ENCODE assay signal across 9 mouse cellular contexts in the genomic region with DNA sequence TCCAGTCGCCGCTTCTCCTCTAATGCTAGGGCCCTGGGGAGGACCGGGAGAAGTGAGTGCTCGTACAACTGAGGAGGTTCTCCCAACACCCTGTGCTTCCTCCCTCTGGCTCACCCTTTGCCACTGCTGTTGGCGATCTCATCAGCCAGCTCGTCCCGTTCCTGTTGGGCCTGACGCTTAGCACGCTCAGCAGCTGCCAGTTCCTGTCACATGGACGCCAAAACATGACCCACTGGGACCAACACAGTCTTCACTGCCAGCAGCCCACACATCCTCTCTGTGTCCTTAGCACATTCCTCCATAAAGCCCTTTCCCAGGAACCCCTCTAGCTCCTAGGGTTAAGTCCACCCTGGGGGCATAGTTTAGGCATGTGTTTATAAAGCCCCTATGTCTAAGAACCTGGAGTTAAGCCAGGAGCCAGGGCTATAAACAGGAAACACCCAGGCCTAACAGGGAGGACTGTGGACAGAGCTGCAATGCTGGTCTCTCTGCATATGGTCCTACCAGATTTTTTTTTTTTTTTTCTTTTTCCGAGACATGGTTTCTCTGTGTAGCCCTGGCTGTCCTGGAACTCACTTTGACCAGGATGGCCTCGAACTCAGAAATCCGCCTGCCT. TPM values are rescaled to one million over a fixed set of nuclear protein-coding genes. Genes with fewer than 3 reads are reported as not detected.
DNase-seq lines count a peak whose midpoint lies in the region; ATAC-seq and TF ChIP-seq lines count a peak whose summit lies in the region.
"Had no signal": no experiment of that assay in that cellular context is flagged by ENCODE, and none has a peak within 500 bp of the region (broad histone marks: within the 10 kb centered on the region; RNA-seq: fewer than 3 reads in every experiment).

No protein-coding gene starts in this region.

- H3K27ac ChIP-seq in hindbrain, postnatal 0 days: no peak overlapping the region
- no peak overlapping the region for H3K27ac ChIP-seq in hindbrain, embryonic 16.5 days (ENCODE audit: low read depth, low read length)
- peak overlapping the region; percentile 30; the same call in 1 of the 2 replicates for H3K27ac ChIP-seq in heart, embryonic 16.5 days (ENCODE audit: low read length)
- H3K27ac ChIP-seq in lung, embryonic 16.5 days (ENCODE audit: low read length): peak overlapping the region; percentile 83
- no peak overlapping the region for H3K27ac ChIP-seq in hindbrain, embryonic 12.5 days

- no peak overlapping the region for H3K4me3 ChIP-seq in hindbrain, postnatal 0 days (ENCODE audit: low read length)
- no peak overlapping the region for H3K4me3 ChIP-seq in hindbrain, embryonic 16.5 days (ENCODE audit: low read length)
- H3K4me3 ChIP-seq in heart, embryonic 16.5 days (ENCODE audit: low read length): no peak overlapping the region
- H3K4me3 ChIP-seq in lung, embryonic 16.5 days (ENCODE audit: low read length): no peak overlapping the region
- H3K4me3 ChIP-seq in hindbrain, embryonic 12.5 days: no peak overlapping the region

- H3K4me1 ChIP-seq in hindbrain, postnatal 0 days (ENCODE audit: insufficient read depth, low read length): no peaks in the 10 kb centered on the region
- H3K4me1 ChIP-seq in hindbrain, embryonic 16.5 days (ENCODE audit: control insufficient read depth, insufficient read depth, low read depth, low read length): no peaks in the 10 kb centered on the region
- no peaks in the 10 kb centered on the region for H3K4me1 ChIP-seq in heart, embryonic 16.5 days (ENCODE audit: control insufficient read depth, insufficient read depth, low read length)
- H3K4me1 ChIP-seq in lung, embryonic 16.5 days (replicated peaks; ENCODE audit: control insufficient read depth, insufficient read depth, low read length): peaks cover 3% of the 10 kb centered on the region; the same call in 1 of the 2 replicates
- H3K4me1 ChIP-seq in hindbrain, embryonic 12.5 days: no peaks in the 10 kb centered on the region

- H3K4me2 ChIP-seq in hindbrain, postnatal 0 days (ENCODE audit: low read depth, low read length): no peak overlapping the region
- no peak overlapping the region for H3K4me2 ChIP-seq in hindbrain, embryonic 16.5 days (ENCODE audit: low read length)
- H3K4me2 ChIP-seq in heart, embryonic 16.5 days (ENCODE audit: low read depth, low read length): no peak overlapping the region
- no peak overlapping the region for H3K4me2 ChIP-seq in lung, embryonic 16.5 days (ENCODE audit: low read depth, low read length)
- H3K4me2 ChIP-seq in hindbrain, embryonic 12.5 days (replicated peaks): no peak overlapping the region

- H3K9me3 ChIP-seq in hindbrain, postnatal 0 days (ENCODE audit: low read length): no peaks in the 10 kb centered on the region
- no peaks in the 10 kb centered on the region for H3K9me3 ChIP-seq in hindbrain, embryonic 16.5 days (ENCODE audit: control insufficient read depth, low read length)
- no peaks in the 10 kb centered on the region for H3K9me3 ChIP-seq in heart, embryonic 16.5 days (replicated peaks; ENCODE audit: control insufficient read depth, low read length)
- no peaks in the 10 kb centered on the region for H3K9me3 ChIP-seq in lung, embryonic 16.5 days (ENCODE audit: control insufficient read depth, low read length)
- H3K9me3 ChIP-seq in hindbrain, embryonic 12.5 days (replicated peaks): no peaks in the 10 kb centered on the region

- WGBS in hindbrain, postnatal 0 days: 68% methylated on average over 13 of the region's 13 CpGs
- 73% methylated on average over 13 of the region's 13 CpGs for WGBS in hindbrain, embryonic 16.5 days
- WGBS in heart, embryonic 16.5 days: 64% methylated on average over 13 of the region's 13 CpGs
- WGBS in lung, embryonic 16.5 days: 59% methylated on average over 13 of the region's 13 CpGs
- 90% methylated on average over 13 of the region's 13 CpGs for WGBS in hindbrain, embryonic 12.5 days

- TF ChIP-seq CTCF in hindbrain, postnatal 0 days (IDR thresholded peaks at IDR 0.05; ENCODE audit: low read depth): no peak

- DNase-seq in hindbrain, postnatal 0 days (ENCODE audit: low spot score): peak; percentile 37
- peak; percentile 71 for DNase-seq in adrenal gland, postnatal 14 days
- no peak for DNase-seq in thymus, postnatal 10 days (ENCODE audit: low spot score in 2 of 2)
- no peak for DNase-seq in frontal cortex, postnatal 10 days (ENCODE audit: low spot score in 2 of 2)
- DNase-seq: cerebellum, adult 9-10 months had no signal

- H3K27me3 ChIP-seq in hindbrain, postnatal 0 days (ENCODE audit: insufficient read depth, low read length): no peaks in the 10 kb centered on the region
- no peaks in the 10 kb centered on the region for H3K27me3 ChIP-seq in hindbrain, embryonic 16.5 days (replicated peaks; ENCODE audit: control insufficient read depth, insufficient read depth, low read length)
- H3K27me3 ChIP-seq in heart, embryonic 16.5 days (ENCODE audit: control insufficient read depth, insufficient read depth, low read length): no peaks in the 10 kb centered on the region
- H3K27me3 ChIP-seq in lung, embryonic 16.5 days (ENCODE audit: control insufficient read depth, insufficient read depth, low read depth, low read length): no peaks in the 10 kb centered on the region
- no peaks in the 10 kb centered on the region for H3K27me3 ChIP-seq in hindbrain, embryonic 12.5 days

- ATAC-seq in hindbrain, postnatal 0 days: no peak
- ATAC-seq in hindbrain, embryonic 16.5 days: no peak
- ATAC-seq in heart, embryonic 16.5 days (replicated peaks; ENCODE audit: extremely low read depth, insufficient read depth, low FRiP score): 0 out of 2 replicates have a peak, but pooled peaks have one; percentile 14
- ATAC-seq in lung, embryonic 16.5 days (ENCODE audit: low read depth): peak; percentile 81
- ATAC-seq in hindbrain, embryonic 12.5 days (ENCODE audit: low FRiP score): no peak

- H3K36me3 ChIP-seq in hindbrain, postnatal 0 days (ENCODE audit: insufficient read depth, low read length): peaks cover 75% of the 10 kb centered on the region
- H3K36me3 ChIP-seq in hindbrain, embryonic 16.5 days (ENCODE audit: control insufficient read depth, insufficient read depth, low read length): peaks cover 45% of the 10 kb centered on the region
- peaks cover 91% of the 10 kb centered on the region for H3K36me3 ChIP-seq in heart, embryonic 16.5 days (ENCODE audit: control insufficient read depth, insufficient read depth)
- peaks cover 84% of the 10 kb centered on the region for H3K36me3 ChIP-seq in lung, embryonic 16.5 days (ENCODE audit: control insufficient read depth, insufficient read depth, low read length)
- H3K36me3 ChIP-seq in hindbrain, embryonic 12.5 days: peaks cover 95% of the 10 kb centered on the region

- no peak overlapping the region for H3K9ac ChIP-seq in hindbrain, postnatal 0 days (replicated peaks; ENCODE audit: low read length)
- H3K9ac ChIP-seq in hindbrain, embryonic 16.5 days (ENCODE audit: low read depth, low read length): no peak overlapping the region
- H3K9ac ChIP-seq in heart, embryonic 16.5 days (ENCODE audit: low read length): no peak overlapping the region
- no peak overlapping the region for H3K9ac ChIP-seq in lung, embryonic 16.5 days (ENCODE audit: low read length)
- no peak overlapping the region for H3K9ac ChIP-seq in hindbrain, embryonic 12.5 days

RNA-seq across cellular contexts. Expression of a gene that starts 7.7 kb away (rescaled TPM):
- total RNA-seq in hindbrain, postnatal 0 days (2014; rRNA removed): 0.50 and 0.84 TPM in 2 replicates
- 0.35 and 0.50 TPM in 2 replicates for polyA plus RNA-seq in hindbrain, postnatal 0 days (2015; fragmentation: Nextera tagmentation; extraction: Ambion mirVana)
- 0.14 and 0.35 TPM in 2 replicates for polyA plus RNA-seq in hindbrain, embryonic 16.5 days (2015; fragmentation: Nextera tagmentation; extraction: Ambion mirVana)
- total RNA-seq in adrenal gland, postnatal 14 days (2021): 0.30 and 1.7 TPM in 2 replicates
- polyA plus RNA-seq in heart, embryonic 16.5 days (2015; fragmentation: Nextera tagmentation; extraction: Ambion mirVana): 0.05 TPM in 1 of 2 replicates, not detected in the other
- polyA plus RNA-seq in lung, embryonic 16.5 days (2015; fragmentation: Nextera tagmentation; extraction: Ambion mirVana): 0.10 and 0.20 TPM in 2 replicates
- 0.22 and 0.47 TPM in 2 replicates for polyA plus RNA-seq in hindbrain, embryonic 12.5 days (2016; fragmentation: Nextera tagmentation; extraction: Ambion mirVana)

RNA-seq across cellular contexts. Expression of a gene that starts 35.7 kb away (rescaled TPM):
- 0.37 TPM in 1 of 2 replicates, not detected in the other for total RNA-seq in hindbrain, postnatal 0 days (2014; rRNA removed)
- polyA plus RNA-seq in hindbrain, postnatal 0 days (2015; fragmentation: Nextera tagmentation; extraction: Ambion mirVana): 0.41 and 1.2 TPM in 2 replicates
- 0.13 and 0.44 TPM in 2 replicates for polyA plus RNA-seq in hindbrain, embryonic 16.5 days (2015; fragmentation: Nextera tagmentation; extraction: Ambion mirVana)
- total RNA-seq in adrenal gland, postnatal 14 days (2021): 0.33 and 0.71 TPM in 2 replicates
- polyA plus RNA-seq in heart, embryonic 16.5 days (2015; fragmentation: Nextera tagmentation; extraction: Ambion mirVana): 0.17 and 0.21 TPM in 2 replicates
- polyA plus RNA-seq in lung, embryonic 16.5 days (2015; fragmentation: Nextera tagmentation; extraction: Ambion mirVana): 0.15 TPM in 1 of 2 replicates, not detected in the other
- polyA plus RNA-seq in hindbrain, embryonic 12.5 days (2016; fragmentation: Nextera tagmentation; extraction: Ambion mirVana): not detected in 2 replicates

Comparison
In these comparisons a context has a peak if more than half of its experiments do, and no peak if none do; other contexts are left out.
1. ATAC-seq: peak in heart, embryonic 16.5 days (single experiment) and lung, embryonic 16.5 days (single experiment); none in hindbrain, postnatal 0 days (single experiment), hindbrain, embryonic 16.5 days (single experiment) and hindbrain, embryonic 12.5 days (single experiment).
2. DNase-seq: peak in hindbrain, postnatal 0 days (single experiment) and adrenal gland, postnatal 14 days (single experiment); none in thymus, postnatal 10 days (0 of 2) and frontal cortex, postnatal 10 days (0 of 2).
3. H3K27ac ChIP-seq: peak in heart, embryonic 16.5 days (single experiment) and lung, embryonic 16.5 days (single experiment); none in hindbrain, postnatal 0 days (single experiment), hindbrain, embryonic 16.5 days (single experiment) and hindbrain, embryonic 12.5 days (single experiment).